Mouse (Mus musculus) ovary, adult 2 months (tissue): ENCODE measurements around the gene Zfp988. TPM values are rescaled to one million over a fixed set of nuclear protein-coding genes. Genes with fewer than 3 reads are reported as not detected.

Experiments used
- polyA plus RNA-seq: library from polyadenylated mRNA; depleted of rRNA; stranded (reverse); fragments of >200 nt; gene quantifications from 2 replicates; pipeline ENCODE4 v1.2.3, GENCODE M21; 2012; rRNA removed

Gene Zfp988
- not detected in 2 replicates for polyA plus RNA-seq

DNA sequence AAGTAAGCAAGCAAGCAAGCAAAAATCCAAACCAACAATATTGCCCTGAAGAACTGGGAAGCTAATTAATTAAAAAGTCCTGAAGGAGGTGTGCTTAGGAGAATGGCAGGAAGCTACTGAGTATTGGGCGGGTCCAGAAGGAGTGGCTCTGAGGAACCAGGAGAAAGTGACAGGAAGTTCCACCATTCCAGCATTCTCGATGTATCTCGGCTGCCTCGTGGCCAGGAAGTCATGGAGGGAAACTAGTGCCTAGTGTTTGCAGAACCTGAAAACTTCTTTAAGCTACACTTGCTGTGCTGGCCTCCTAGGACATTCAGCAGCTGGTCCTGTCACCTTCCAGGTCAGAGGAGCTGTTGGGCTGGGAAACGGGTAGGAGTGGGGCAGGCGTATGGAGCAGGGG, at the start of gene Zfp988:
Gene Zfp988, plus strand, starts transcription at position 239 of the 400 bp plus-strand sequence.

DNA sequence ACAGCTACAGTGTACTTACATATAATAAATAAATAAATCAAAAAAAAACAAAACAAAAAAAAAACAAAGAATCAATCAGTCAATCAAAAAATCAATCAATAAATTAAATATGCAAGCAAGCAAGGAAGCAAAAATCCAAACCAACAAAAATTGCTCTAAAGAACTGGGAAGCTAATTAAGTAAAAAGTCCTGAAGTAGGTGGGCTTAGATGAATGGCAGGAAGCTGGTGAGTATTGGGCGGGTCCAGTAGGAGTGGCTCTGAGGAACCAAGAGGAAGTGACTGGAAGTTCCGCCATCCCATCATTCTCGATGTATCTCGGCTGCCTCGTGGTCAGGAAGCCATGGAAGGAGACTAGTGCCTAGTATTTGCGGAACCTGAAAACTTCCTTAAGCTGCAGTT, 55.5 kb downstream of the Zfp988 start, which contains the start of gene Zfp978:
Gene Zfp978, plus strand, starts transcription at position 301 of the 400 bp plus-strand sequence.

Other genes with a start within 250 kb of the Zfp988 start
- 0.05 TPM in 1 of 2 replicates, not detected in the other for gene Zfp991, start 173.6 kb upstream of the Zfp988 start, polyA plus RNA-seq
- not detected in 2 replicates for gene Zfp978, start 55.6 kb downstream of the Zfp988 start, polyA plus RNA-seq
- gene Zfp982, start 186.7 kb downstream of the Zfp988 start, polyA plus RNA-seq = not detected in 2 replicates
- gene Gm16503, start 234.5 kb downstream of the Zfp988 start, polyA plus RNA-seq = 0.03 TPM in 1 of 2 replicates, not detected in the other
- gene Zfp985, start 247.6 kb downstream of the Zfp988 start, polyA plus RNA-seq = not detected in 2 replicates